Mouse (Mus musculus) ovary, postnatal 10 days (tissue): ENCODE measurements around the gene Rasl11b.

Experiments used
- DNase-seq: peaks from one replicate; pipeline ENCODE4 v3.0.0; 2022; ENCODE audit warnings: low spot score

The Rasl11b gene

GRCm38 (mm10) chr5:74194841-74195613, at the start of gene Rasl11b:
Rasl11b (plus strand) TSS chr5:74195286.
- DNase-seq = peak; percentile 81

DNA sequence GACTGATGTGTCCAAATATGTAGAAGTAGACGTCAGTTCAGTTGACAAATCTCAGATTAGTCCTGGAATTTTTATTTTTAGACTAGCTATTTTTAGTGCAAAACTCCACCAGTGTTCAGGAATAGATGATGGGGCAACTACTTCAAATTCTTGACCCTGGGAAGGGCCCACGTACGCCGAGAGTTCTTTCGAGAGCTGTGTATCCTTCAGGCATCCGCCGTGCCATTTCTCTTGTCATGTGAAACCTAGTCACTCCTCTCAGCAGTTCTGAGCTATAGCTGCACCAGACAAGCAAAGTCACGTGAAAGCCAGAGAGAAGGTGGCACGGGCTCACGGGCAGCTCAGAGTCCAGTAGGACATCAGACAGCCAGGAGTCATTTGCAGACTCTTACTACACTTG, 47.5 kb upstream of the Rasl11b start:
- DNase-seq = no peak

GRCm38 (mm10) chr5:74149975-74150374, 45.1 kb upstream of the Rasl11b start:
- DNase-seq = no peak

DNA sequence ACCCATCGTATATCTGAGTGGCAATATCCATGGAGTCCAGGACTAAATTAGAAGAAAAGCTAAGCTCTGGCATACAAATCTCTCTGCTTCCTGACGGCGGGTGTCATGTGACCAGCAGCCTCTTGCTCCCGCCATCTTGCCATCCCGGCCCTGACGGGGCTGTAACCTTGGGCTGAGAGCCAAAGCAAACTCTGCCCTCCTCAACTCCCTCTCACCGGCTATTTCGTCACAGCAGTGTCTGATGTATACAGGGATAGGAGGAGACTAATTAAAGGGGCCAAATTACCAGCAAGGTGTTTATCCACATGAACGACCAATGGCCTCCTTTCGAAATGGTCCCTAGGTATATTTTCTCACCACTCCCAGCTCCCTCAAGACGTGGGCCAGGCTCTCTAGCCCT, 43.3 kb upstream of the Rasl11b start:
- no peak for DNase-seq

GRCm38 (mm10) chr5:74155860-74156351, 39.2 kb upstream of the Rasl11b start:
- no peak for DNase-seq

DNA sequence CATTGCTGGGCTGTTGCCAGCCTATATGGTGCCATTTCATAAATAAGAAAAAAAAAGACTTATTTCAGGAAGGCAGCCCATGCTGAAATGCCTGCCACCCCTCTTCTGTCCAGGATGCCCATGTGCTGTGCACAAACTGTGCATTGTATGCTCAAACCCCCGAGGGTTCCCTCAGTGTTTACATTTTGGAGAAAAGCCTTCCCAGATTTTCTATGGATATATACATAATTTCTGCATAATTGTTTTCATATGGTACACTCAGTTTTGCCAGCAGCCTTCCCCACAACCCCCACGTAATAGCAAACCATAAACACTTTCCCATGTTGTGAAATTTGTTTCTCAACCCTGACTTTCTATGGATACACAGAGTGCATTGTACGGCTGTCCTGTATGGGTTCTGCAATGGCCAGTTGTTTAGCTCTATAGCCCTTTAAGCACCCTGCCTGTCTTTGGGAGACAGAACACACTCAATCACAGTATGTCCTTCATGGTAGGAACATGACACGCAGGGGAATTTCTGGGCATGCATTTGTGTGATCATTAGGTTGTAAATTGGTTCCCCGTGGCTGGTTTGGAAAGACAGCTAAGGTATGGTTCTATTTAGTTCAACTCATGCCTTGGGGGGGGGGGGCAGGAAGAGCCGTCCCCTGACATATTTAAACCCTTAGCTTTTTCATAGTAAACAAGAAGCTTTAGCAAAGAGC, 36.0 kb upstream of the Rasl11b start:
- DNase-seq = no peak

DNA sequence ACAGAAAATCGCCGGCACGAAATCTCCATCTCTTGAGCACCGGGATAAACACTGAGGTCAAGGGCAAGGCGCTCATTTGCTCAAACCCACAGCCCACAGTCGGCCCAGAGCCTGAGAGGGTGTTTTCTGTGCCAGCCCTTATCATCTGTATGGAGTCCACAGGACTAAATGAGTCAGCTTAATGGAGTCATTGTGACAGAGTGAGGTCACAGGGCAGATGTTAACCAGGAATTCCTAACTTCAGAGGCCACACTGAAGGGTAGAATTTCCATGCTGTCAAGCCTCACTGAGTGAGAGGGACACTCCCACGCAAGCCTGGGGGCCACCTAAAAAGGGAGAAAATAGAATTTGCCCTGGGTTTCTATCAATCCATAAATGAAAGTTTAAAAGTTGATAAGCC, 35.2 kb upstream of the Rasl11b start:
- DNase-seq = no peak

DNA sequence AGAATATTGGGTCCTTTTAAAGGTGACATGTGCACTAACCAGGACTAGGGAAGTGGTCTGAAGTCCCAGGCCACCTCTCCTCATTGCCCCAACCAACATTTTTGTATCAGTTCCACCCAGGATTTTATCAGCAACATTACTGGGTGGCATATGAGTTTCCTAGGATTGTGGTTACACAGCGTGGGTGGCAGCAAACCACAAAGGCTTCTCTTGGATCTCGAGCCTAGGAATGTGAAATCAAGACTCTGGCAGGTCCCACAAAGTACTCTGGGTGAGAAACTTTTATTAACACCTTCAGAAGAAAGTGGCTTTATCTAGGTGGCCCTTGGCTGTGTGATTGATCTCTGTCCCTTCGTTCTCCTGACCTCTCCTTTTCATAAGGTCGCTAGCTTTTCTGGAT, 34.7 kb upstream of the Rasl11b start:
- no peak for DNase-seq

DNA sequence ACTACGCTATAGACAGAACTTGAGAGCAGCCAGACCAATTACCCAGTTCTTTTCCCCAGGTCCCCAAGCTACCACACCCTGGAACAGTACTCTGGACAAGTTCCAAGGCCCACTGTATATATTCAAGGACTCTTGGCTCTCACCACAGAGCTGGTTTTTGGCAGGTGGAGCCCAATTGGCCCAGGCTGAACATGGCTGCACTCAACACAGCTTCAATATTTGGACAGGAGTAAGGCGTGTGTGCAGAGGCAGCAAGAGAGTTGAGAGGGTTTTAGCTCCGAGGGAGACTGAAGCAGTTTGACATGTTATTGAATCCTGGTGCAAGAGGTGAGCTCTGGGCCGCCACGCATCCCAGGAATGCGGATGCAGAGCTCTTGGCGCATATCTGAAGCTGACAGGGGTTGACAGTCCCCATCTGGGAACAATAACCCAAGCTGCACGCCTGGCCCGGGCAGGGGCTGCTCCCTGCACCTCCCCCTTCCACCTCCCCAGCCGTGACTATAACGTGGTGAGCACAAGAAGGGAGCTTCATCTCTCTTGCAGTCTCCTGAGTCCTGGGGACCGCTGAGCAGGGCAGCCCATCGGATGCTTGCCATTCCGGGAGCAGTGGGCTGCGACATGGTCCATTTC, 33.7 kb upstream of the Rasl11b start:
- DNase-seq = no peak

DNA sequence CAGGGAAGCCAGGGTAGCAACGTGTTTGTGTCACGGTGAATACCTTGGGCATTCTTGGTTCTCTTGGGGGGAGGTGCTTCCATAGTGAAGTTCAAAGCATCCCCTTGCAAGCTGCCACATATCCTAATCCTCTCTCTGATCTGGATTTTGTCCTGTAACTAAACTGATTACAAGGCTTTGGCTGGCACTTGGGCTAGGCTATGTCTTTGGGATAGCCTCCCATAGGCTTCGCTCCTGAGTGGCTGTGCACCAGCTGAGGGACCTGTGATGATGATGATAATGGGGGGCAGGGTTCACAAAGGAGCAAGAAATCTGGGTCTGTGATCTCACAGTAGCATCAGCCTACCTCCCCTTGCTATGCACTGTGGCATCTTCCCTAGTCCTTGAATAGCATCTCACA, 33.1 kb upstream of the Rasl11b start:
- no peak for DNase-seq

GRCm38 (mm10) chr5:74163141-74163540, 31.9 kb upstream of the Rasl11b start:
- DNase-seq = no peak

DNA sequence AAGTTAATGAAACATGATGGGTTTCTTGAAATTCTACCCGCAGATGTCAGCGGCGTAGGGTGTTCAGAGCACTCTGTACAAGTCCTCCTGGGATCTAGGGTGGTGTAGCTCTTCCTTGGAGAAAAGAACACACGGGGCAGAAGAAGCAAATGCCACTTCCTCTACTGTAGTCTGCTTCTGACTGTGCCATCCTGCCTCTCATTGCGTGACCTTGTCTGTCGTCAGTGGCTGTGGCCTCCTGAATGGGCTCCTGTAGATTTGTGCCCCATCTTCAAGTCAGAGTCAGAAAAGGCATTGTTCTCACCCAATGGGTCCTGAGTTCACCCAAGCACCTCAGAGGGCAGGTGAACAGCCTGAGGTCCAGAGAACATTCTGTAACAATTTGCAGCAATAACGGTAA, 30.5 kb upstream of the Rasl11b start:
- no peak for DNase-seq

- no peak for DNase-seq
Observed at GRCm38 (mm10) chr5:74166642-74167041, 28.4 kb upstream of the Rasl11b start.

GRCm38 (mm10) chr5:74168085-74168484, 27.0 kb upstream of the Rasl11b start:
- no peak for DNase-seq

DNA sequence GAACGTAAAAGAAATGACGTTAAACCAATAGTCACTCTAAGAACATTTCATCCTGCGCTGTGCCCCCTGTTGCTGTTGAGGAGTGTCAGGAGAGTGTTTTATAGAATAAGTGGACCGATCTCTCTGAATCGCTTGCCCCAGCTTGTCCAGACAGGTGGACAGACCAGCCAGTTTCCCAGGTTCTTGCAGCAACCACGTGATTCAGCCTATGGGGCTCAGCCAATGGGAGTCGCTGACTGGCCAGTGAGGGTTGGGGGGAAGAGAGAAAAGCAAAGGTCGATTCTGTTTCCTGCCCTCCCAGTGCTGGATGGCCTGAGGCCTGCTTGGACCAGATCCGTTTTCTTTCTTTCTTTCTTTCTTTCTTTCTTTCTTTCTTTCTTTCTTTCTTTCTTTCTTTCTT, 23.3 kb upstream of the Rasl11b start:
- no peak for DNase-seq

- DNase-seq = no peak
Observed at GRCm38 (mm10) chr5:74172208-74172607, 22.9 kb upstream of the Rasl11b start.

DNA sequence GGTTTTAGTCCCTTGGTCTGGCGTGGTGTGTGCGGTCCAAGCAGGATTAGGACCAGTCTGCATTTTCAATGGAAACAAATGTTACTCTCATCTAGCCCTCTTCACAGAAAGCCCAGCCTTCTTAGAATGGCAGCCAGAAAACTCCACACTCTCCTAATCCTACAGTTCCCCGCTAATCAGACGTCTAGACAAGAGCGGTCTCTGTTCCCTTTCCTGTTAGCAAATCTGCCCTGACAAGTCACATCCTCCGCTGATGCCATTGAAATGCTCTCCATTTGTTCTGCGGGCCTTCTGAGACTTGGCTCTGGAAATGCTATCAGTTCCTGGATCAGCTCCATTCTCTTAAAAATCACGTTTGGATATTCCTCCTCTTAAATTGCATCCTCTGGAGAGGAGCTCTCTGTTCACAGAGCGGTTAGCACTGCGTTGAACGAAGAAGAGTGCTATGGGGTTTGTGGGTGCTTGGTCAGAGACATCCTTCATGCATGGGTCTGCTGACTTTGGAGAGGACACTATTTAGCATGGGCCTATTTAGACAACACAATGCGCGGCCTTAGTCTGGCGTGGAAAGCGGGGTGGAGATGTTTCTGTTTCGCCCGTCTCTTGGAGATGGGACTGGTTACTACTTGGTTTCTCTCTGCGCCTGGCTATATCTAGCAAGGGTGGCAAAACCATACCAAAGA, 21.8 kb upstream of the Rasl11b start:
- no peak for DNase-seq

DNA sequence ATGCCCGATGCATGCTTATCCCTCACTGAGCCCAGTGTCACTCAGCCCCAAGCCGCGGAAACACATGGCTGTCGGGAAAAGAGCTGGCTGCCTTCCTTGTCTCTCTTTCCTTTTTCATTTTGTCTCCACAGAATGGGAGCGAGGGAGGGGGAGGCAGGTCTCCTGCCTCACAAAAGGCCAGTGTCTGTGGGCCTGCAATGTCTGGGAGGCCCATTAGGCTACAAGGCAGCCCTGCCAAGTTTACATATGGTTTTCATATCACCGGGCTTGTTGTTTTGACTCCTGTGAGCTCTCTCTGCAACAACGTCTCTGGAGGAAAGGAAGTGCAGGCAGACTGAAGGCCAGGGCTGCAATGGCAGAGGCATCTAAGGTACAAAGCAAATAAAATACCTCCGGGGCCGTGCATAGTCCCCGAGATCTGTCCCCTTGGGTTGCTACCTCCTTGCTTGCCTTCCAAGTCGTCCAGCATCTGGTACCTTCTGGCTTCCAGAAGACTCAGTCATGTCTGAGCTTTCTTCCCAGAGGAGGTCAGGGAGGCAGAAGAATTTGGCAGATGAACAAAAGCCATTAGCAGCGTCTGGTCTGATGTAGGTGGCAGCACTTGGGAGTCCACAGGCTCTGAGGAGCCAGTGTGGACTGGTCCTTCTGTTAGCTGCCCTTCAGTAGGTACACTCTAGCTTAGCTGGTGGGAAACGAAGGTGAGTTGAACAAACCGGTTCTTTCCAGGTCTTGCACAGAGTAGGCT, 19.4 kb upstream of the Rasl11b start:
- no peak for DNase-seq

DNA sequence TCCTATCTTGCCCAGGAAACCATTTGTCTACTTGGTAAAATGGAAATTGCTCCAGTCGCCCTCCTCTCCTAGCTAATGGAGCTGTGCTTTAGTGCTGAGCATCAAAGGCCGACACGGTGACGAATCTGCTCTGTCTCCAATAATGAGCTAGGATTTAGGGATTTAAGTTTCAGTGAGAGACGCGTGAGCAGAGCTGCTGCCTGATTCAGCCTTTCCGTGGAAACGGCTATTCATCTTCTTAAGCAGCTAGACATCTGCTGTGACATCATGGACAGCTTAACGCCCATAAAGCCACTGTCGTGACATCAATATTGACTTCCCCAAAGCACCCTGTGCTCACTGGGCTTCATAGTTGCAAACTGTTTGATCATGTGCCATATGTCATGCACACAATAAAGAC, 14.9 kb upstream of the Rasl11b start:
- DNase-seq = no peak

DNA sequence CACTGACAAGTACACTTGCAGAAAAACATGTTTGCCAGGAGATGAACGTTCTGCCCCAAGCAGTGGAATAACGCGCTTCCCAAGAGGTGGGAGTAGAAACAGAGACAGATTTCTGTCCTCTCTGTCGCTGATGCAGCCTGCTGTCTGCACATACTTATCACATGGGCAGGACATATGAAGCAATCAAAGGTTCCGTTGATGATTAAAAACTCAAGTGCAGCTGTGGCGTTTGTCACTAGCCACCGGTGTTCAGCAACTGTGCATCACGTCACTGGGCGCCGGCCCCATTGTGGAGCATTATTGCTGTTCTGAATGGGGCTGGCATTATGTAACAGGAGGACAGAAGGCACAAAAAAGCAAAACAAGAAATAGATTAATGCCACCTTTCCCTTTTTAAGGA, 12.0 kb upstream of the Rasl11b start:
- DNase-seq = no peak

DNA sequence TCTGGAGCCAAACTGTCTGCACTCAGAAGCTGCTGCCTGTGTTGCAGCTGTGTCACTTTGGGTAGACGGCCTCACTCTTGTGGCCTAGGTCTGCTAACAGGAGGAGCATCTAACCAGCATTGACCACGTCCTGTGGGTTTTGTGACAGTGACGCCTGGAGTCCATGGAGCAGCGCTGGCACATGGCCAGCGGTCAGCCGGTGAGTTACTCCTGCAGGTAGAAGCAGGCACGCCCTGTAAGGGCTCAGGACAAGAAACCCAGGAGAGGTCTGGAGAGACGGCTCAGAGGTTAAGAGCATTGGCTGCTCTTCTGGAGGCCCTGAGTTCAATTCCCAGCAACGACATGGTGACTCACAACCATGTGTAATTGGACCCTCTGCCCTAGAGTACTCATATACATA, 10.5 kb upstream of the Rasl11b start:
- DNase-seq = no peak

GRCm38 (mm10) chr5:74188076-74188475, 7.0 kb upstream of the Rasl11b start:
- no peak for DNase-seq
